Mouse (Mus musculus) layer of hippocampus, postnatal 36 days (tissue): ENCODE measurements around the gene Rarg. TPM values are rescaled to one million over a fixed set of nuclear protein-coding genes. Genes with fewer than 3 reads are reported as not detected.

Experiments used
- DNase-seq, 2 experiments: peaks; one replicate each; pipeline ENCODE4 v3.0.0; 2022
- total RNA-seq, 2 experiments: library from RNA; stranded (reverse); gene quantifications; 2 replicates each; pipeline ENCODE4 v1.2.3; 2021

The Rarg gene
- total RNA-seq, 2 experiments from 2014 or later, result 8.3 to 10.0 TPM

GRCm38 (mm10) chr15:102256431-102257201 is 701 bp downstream of the Rarg start:
- DNase-seq, result no peak

DNA sequence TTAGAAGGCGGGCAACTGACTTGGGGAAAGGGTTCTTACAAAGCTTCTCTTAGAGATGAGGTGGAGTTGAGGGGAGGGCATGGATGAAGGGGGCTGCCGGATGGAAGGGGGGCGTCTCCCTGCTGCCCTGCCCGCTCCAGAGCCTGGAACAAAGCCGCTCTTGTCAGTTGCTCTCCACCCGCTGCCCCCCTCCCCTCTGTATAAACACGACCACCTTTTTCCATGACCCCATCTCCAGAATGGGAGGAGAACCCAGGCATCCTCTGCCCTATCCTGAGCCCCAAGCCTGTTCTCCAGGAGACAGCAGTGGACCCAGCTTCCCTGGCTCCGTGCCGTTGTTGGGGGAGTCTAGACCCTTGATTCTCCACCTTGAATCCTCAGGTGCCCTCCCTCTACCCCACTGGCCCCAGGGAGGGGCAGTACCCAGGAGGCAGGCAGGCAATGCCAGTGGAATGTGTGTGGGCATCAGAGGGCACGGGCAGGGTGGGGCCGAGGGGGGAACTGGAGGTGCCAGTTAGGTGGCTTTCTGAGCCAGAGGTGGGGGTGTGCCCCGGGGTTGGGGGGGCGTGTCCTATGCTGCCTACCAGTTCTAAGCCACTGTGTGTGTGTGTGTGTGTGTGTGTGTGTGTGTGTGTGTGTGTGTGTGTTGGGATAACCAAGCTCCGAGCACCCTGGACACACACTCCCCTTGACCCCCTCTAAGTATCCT is 1.6 kb downstream of the Rarg start:
- DNase-seq, result no peak

GRCm38 (mm10) chr15:102250521-102250920 is 6.8 kb downstream of the Rarg start:
- no peak for DNase-seq

GRCm38 (mm10) chr15:102249967-102250366 is 7.3 kb downstream of the Rarg start:
- no peak for DNase-seq

GRCm38 (mm10) chr15:102249251-102249691 is 8.0 kb downstream of the Rarg start:
- no peak for DNase-seq

- DNase-seq, result no peak
These were observed 8.5 kb downstream of the Rarg start for GRCm38 (mm10) chr15:102248812-102249191.

DNA sequence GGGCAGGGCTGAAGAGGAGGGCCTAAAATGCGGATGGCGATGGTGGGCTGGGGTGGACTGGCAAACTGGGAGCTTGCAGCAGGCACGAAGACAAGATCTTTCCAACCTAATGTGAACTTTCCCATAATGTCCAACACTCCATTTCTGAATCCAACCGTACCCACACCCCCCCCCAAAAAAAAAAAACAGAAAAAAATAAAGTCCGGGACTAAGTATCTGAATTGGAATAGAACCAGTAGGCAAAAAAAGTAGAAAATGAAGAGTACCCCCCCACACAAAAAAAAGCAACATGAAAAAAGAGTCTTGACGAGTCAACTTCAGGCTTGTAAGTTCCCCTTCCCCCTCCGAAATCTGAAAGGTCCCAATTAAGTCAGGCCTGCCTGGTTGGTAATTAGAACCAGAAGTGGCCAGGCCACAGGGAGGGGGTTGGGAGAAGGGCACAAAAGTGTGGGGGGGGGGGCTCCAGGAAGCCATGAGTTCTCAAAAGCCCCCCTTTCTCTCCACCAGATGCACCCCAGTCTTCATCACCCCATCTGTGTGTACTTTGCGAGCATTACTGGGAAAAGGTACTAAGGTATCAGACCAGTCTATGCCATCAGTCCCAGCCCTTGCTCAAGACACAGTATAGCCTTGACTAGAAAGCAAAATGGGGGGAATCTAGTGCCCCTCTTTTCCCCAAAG is 9.0 kb downstream of the Rarg start:
- DNase-seq, result no peak

- peak; percentile 41 to 42 for DNase-seq
These were observed 9.8 kb downstream of the Rarg start for GRCm38 (mm10) chr15:102247252-102248130.

DNA sequence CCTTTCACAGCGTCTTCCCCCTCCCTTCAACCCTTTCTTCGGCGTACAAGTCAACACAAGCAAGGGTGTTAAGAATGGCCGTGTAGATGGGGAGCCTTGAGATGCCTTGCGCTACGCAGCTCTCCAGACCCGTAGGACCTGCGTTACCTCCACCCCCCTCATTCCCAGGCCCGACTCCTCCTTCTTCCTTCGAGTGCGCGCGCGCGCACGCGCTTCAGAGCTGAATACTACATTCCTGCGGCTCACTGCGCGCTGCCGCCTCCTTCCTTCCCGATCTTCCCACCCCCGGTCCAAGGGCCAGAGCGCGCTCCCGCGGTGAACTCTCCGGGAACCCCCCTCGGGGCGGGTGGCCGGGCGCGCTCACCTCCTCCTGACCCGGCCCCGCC is 10.5 kb downstream of the Rarg start:
- DNase-seq, result peak; percentile 84 to 85

- peak; percentile 63 to 69 for DNase-seq
These were observed 11.2 kb downstream of the Rarg start for GRCm38 (mm10) chr15:102245891-102246741.

DNA sequence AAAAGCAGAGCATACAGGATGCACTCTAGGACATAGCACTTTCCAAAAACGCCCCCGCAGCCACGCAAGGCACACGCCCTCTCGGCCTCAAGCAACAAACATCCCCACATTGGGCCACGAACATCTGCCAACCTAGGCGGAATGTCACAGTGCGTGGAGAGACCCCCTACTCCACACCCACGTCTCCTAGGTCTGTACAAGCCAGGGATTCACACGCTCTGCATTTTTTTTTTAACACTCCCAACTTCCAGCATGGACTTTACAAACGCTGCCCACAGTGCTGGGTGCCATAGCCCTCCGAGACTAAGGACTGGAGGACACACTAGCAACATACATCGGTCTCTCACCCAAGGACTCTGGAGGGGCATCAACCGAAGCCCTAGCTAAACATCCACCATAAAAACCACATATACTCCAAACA is 11.8 kb downstream of the Rarg start:
- DNase-seq, result no peak

DNA sequence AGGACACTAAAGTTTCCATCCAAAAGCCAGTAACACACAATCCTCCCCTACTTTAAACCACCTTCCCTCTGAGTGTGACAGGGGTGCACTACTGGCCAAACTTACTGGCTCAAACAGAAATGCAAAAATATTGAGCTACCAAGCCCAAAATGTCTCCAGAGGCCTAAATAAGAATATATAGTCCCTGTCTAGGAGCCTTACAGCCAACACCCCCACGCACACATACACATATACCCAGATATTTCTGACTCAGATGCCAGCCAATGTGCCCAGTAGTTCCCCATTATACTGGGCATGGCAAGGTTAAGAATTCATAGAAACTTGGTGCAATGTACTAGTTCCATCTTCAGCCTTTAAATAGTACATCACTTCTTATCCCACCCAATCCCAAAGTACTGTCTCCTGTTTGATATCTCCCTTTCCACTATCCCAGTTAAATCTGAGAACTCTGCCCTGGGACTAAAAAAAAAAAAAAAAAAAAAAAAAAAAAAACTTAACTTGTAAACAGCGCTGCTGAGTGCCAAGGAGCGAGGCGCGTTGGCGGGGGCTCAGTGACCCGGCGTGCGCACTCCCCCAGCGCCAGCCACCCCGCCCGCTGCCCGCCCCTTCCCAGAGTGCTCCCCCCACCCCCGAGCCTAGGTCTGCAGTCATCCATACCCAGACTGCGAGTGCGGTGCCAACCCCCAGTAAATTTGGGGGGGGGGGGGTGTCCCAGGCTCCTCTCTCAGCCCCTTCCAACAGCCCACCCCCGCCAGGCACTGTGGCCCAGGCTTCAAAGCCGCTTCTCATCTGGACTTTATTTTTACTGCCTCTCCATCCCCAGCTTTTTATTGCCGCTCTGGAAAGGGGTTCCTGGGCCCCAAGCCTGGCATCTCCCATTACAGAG is 12.8 kb downstream of the Rarg start:
- no peak for DNase-seq

DNA sequence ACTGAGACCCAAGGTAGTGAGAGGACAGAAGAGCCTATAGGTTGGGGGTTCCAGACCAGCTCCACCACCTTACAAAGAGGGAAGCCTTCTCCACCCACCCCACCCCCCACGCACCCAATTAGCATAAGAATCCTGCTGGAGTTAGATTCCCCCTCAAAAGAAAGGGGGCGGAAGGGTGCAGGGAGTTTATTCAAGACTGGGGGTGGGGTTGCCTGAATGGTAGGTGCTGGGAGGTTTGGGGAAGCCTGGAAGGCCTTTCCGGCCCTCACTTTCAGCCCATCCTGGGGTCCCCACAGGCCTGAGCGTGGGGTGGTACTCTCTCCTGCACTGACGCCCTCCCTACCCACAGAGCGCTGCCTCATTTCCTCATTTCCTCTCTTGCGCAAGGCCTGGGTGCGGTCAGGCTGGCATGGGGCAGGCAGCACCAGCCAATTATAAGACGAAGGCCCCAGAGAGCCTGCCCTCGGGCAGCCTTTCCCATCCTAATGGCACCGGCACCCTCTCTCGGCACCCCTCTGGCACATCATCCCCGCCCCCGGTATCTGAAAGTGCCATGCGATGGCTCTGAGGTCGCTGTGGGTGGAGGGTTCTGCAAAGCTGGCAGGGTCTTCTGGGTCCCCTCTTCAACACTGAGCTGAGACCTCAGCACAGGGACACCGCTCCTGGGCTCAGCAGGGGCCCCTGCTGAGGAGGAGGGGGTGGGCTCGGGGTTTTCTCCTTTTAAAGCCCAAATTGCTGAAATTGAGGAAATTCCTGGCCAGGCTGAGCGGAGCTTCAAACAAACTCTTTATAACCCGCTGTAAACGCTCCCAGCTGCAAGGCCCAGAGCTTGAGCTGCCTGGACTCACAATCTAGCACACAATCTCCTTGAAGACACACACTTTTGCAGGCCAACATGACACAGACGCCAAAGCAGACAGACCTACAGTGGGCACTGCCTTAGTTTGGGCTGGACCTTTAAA is 13.8 kb downstream of the Rarg start:
- DNase-seq, result no peak

DNA sequence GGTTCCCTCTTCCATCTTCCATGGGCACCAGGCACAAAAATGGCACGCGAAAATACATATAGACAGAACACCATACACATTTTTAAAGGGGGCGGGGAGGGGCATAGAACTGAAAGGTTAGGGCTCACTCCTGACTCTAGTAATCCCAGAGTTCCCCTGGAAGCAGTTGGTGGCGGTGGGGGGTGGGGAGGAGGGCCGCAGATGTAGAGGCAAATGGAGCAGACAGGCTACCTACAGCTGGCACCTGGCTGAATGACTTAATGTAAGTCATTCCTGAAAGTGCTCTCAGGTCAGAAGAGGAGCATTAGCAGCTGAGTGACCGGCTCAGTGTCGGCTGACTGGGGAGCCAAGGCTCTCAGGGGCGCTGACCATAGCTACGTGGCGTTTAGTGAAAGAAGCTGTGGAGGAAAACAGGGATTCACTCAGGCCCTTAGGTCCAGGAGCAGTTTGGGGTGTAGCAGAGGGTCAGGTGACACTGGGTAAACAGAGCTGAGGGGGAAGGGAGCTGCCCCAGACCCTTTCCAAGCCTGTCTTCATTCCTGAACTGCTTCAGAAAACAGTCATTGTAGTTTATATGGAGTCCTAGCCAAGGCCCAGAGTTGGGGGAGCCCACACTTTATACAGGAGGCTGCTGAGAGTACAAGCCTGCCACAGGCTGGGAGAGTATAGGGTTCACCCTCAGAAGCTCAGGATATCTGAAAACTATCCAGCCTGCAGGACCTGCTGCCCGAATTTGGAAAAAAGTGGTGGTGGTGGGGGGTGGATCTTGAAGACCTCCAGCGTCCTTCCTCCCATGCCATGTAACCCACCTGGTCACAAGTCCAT is 14.7 kb downstream of the Rarg start:
- no peak for DNase-seq

GRCm38 (mm10) chr15:102240607-102241006 is 16.7 kb downstream of the Rarg start:
- DNase-seq, result no peak

DNA sequence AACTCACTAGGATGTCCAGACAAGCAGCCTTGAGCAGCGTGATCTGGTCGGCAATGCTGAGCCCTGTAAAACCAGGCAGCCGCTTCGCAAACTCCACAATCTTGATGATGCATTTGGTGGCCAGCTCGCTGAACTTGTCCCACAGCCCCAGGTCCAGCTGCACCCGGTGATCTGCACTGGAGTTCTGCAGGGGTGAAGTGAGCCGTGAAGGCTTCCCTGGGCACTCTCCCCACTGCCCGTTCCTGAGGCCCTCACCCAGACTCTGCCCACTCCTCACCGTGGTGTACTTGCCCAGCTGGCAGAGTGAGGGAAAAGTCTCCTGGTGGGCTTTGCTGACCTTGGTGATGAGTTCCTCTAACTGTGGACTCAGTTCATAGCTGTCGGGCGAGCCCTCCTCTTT is 17.5 kb downstream of the Rarg start:
- no peak for DNase-seq

- peak; percentile 64 to 65 for DNase-seq
These were observed 18.1 kb downstream of the Rarg start for GRCm38 (mm10) chr15:102239260-102239590.

GRCm38 (mm10) chr15:102238543-102239259 is 18.6 kb downstream of the Rarg start:
- no peak for DNase-seq
